In genomic region chr10:70440639-70441461, GRCm38 (mm10) we compare ENCODE assay signal across 8 mouse cellular contexts. TPM values are rescaled to one million over a fixed set of nuclear protein-coding genes. Genes with fewer than 3 reads are reported as not detected.
DNase-seq lines count a peak whose midpoint lies in the region; ATAC-seq and TF ChIP-seq lines count a peak whose summit lies in the region.

No protein-coding gene starts in this region.

- WGBS in hindbrain, embryonic 12.5 days: under 1% methylated on average over 44 of the region's 44 CpGs
- WGBS in lung, postnatal 0 days: under 1% methylated on average over 43 of the region's 44 CpGs

- peak; percentile 75 for DNase-seq in NIH3T3 (ENCODE audit: low read depth)
- DNase-seq in cerebellum, adult 8-10 months: peak; percentile 80
- peak; percentile 56 to 57 for DNase-seq in frontal cortex, postnatal 14 days (ENCODE audit: low spot score in 2 of 2)
- DNase-seq in layer of hippocampus, postnatal 36 days: peak; percentile 76 to 80
- DNase-seq in lung, postnatal 0 days (ENCODE audit: low spot score): peak; percentile 25
- DNase-seq in right cerebral cortex, postnatal 14 days: peak; percentile 74
- no peak for DNase-seq in spleen, postnatal 14 days (ENCODE audit: low spot score in 2 of 2)

- H3K9ac ChIP-seq in hindbrain, embryonic 12.5 days: peak overlapping the region; percentile 82
- H3K9ac ChIP-seq in lung, postnatal 0 days (replicated peaks; ENCODE audit: low read depth): peak overlapping the region; percentile 55

- H3K4me3 ChIP-seq in hindbrain, embryonic 12.5 days: peak overlapping the region; percentile 63
- H3K4me3 ChIP-seq in lung, postnatal 0 days (ENCODE audit: low read depth, low read length): peak overlapping the region; percentile 68

- peaks cover 26% of the 10 kb centered on the region for H3K4me1 ChIP-seq in hindbrain, embryonic 12.5 days
- H3K4me1 ChIP-seq in lung, postnatal 0 days (ENCODE audit: insufficient read depth, low read depth, low read length): peaks cover 3% of the 10 kb centered on the region; the same call in 1 of the 2 replicates

- H3K27ac ChIP-seq in hindbrain, embryonic 12.5 days: peak overlapping the region; percentile 96
- H3K27ac ChIP-seq in lung, postnatal 0 days (ENCODE audit: low read length): peak overlapping the region; percentile 71

- TF ChIP-seq EP300 in lung, postnatal 0 days (IDR thresholded peaks at IDR 0.05): no peak

- H3K4me2 ChIP-seq in hindbrain, embryonic 12.5 days (replicated peaks): peak overlapping the region; percentile 78
- peak overlapping the region; percentile 91 for H3K4me2 ChIP-seq in lung, postnatal 0 days (replicated peaks; ENCODE audit: low read depth, low read length)

- ATAC-seq in hindbrain, embryonic 12.5 days (ENCODE audit: low FRiP score): peak; percentile 94
- ATAC-seq in lung, postnatal 0 days: peak; percentile 65

- H3K9me3 ChIP-seq in hindbrain, embryonic 12.5 days (replicated peaks): no peaks in the 10 kb centered on the region
- no peaks in the 10 kb centered on the region for H3K9me3 ChIP-seq in lung, postnatal 0 days (ENCODE audit: low read length)

- H3K36me3 ChIP-seq in hindbrain, embryonic 12.5 days: no peaks in the 10 kb centered on the region
- H3K36me3 ChIP-seq in lung, postnatal 0 days (ENCODE audit: insufficient read depth, low read length): no peaks in the 10 kb centered on the region

- 0 out of 2 replicates have a peak, but pooled peaks have one; percentile 4 for TF ChIP-seq CTCF in lung, postnatal 0 days (IDR thresholded peaks at IDR 0.05)

- H3K27me3 ChIP-seq in hindbrain, embryonic 12.5 days: no peaks in the 10 kb centered on the region
- H3K27me3 ChIP-seq in lung, postnatal 0 days (replicated peaks; ENCODE audit: insufficient read depth, low read length): no peaks in the 10 kb centered on the region

RNA-seq across cellular contexts. Expression of gene Fam13c, which starts 0.6 kb away (rescaled TPM):
- 22.1 and 23.7 TPM in 2 replicates for polyA plus RNA-seq in hindbrain, embryonic 12.5 days (2016; fragmentation: Nextera tagmentation; extraction: Ambion mirVana)
- 10 to 100 TPM; 88.2 to 88.8 TPM for total RNA-seq in layer of hippocampus, postnatal 36 days (2021)
- polyA plus RNA-seq in lung, postnatal 0 days (2015; fragmentation: Nextera tagmentation; extraction: Ambion mirVana): 6.8 and 7.5 TPM in 2 replicates

Comparison
In these comparisons a context has a peak if more than half of its experiments do, and no peak if none do; other contexts are left out.
1. DNase-seq: peak in NIH3T3 (single experiment), cerebellum, adult 8-10 months (single experiment), frontal cortex, postnatal 14 days (2 of 2), layer of hippocampus, postnatal 36 days (2 of 2), lung, postnatal 0 days (single experiment) and right cerebral cortex, postnatal 14 days (single experiment); none in spleen, postnatal 14 days (0 of 2).